Mouse (Mus musculus) cerebellum, adult 2 months (tissue): ENCODE measurements at regions not wholly inside any gene's neighbourhood (a gene's known extent, or its start where the extent isn't known, plus 50 kb on each side); places are given as distances from the start of the nearest gene placed in this dataset.

ENCODE experiments used
- CTCF ChIP-seq: fragments of 200-500 bp; IDR thresholded peaks from 2 replicates; pipeline ENCODE4 v1.5.1; 2011; ENCODE audit warnings: low read depth, mild to moderate bottlenecking, control low read depth, low read length, moderate library complexity, borderline replicate concordance; ENCODE audit not compliant: insufficient read depth
- POLR2A ChIP-seq: fragments of 200-500 bp; IDR thresholded peaks from 2 replicates; pipeline ENCODE4 v1.6.1; 2011; ENCODE audit warnings: low read length, control low read depth, borderline replicate concordance; ENCODE audit not compliant: insufficient read depth

- TF ChIP-seq CTCF = no peak
- TF ChIP-seq POLR2A = no peak
These were observed 431.0 kb downstream of the Fam181b start for GRCm38 (mm10) chr7:93510636-93511035.
